Mouse (Mus musculus): ENCODE data around the gene Isoc2a. TPM values are rescaled to one million over a fixed set of nuclear protein-coding genes. Genes with fewer than 3 reads are reported as not detected.
A peak's percentile ranks its signal among the peaks of the same experiment; 100 is the strongest.

Isoc2a gene
- polyA plus RNA-seq, 1 experiment = 21.3 TPM

GRCm38 (mm10) chr7:4915669-4916416, 38.9 kb downstream of the Isoc2a start:
- Histone ChIP-seq H3K4me1 (ENCODE audit: control insufficient read depth, insufficient read depth, low read length) (peaks cover 2% of the 10 kb centered on the region), H3K27ac (ENCODE audit: control insufficient read depth, insufficient read depth, low read depth, low read length, poor library complexity) (peak overlapping the region; percentile 7; the same call in 1 of the 2 replicates), H3K4me3 (replicated peaks; ENCODE audit: control insufficient read depth, low read depth, low read length) (peak overlapping the region; percentile 99)
- no peak for TF ChIP-seq CTCF (IDR thresholded peaks at IDR 0.05; ENCODE audit: control insufficient read depth, insufficient read depth, low read length)
- 16% methylated on average over 14 of the region's 14 CpGs for WGBS

- H3K27ac ChIP-seq (ENCODE audit: control insufficient read depth, insufficient read depth, low read depth, low read length, poor library complexity) = no peak overlapping the region
- peaks cover 2% of the 10 kb centered on the region for H3K4me1 ChIP-seq (ENCODE audit: control insufficient read depth, insufficient read depth, low read length)
- H3K4me3 ChIP-seq (replicated peaks; ENCODE audit: control insufficient read depth, low read depth, low read length) = no peak overlapping the region
- TF ChIP-seq POLR2A (IDR thresholded peaks at IDR 0.05; ENCODE audit: borderline replicate concordance, control insufficient read depth, low read depth, low read length) (no peak), CTCF (IDR thresholded peaks at IDR 0.05; ENCODE audit: control insufficient read depth, insufficient read depth, low read length) (no peak)
- WGBS = 94% methylated on average over 2 of the region's 2 CpGs
Observed at GRCm38 (mm10) chr7:4917494-4917893, 40.5 kb downstream of the Isoc2a start.

- Histone ChIP-seq H3K4me1 (ENCODE audit: control insufficient read depth, insufficient read depth, low read length) (peaks cover 2% of the 10 kb centered on the region), H3K27ac (ENCODE audit: control insufficient read depth, insufficient read depth, low read depth, low read length, poor library complexity) (no peak overlapping the region), H3K4me3 (replicated peaks; ENCODE audit: control insufficient read depth, low read depth, low read length) (no peak overlapping the region)
- WGBS = 94% methylated on average over 15 of the region's 15 CpGs
- TF ChIP-seq CTCF (IDR thresholded peaks at IDR 0.05; ENCODE audit: control insufficient read depth, insufficient read depth, low read length) (no peak), POLR2A (IDR thresholded peaks at IDR 0.05; ENCODE audit: borderline replicate concordance, control insufficient read depth, low read depth, low read length) (no peak)
Observed at GRCm38 (mm10) chr7:4918681-4919080, 41.7 kb downstream of the Isoc2a start.

GRCm38 (mm10) chr7:4919096-4919495, 42.1 kb downstream of the Isoc2a start:
- peaks cover 2% of the 10 kb centered on the region for H3K4me1 ChIP-seq (ENCODE audit: control insufficient read depth, insufficient read depth, low read length)
- TF ChIP-seq POLR2A (IDR thresholded peaks at IDR 0.05; ENCODE audit: borderline replicate concordance, control insufficient read depth, low read depth, low read length) = no peak
- TF ChIP-seq CTCF (IDR thresholded peaks at IDR 0.05; ENCODE audit: control insufficient read depth, insufficient read depth, low read length) = no peak
- no peak overlapping the region for H3K4me3 ChIP-seq (replicated peaks; ENCODE audit: control insufficient read depth, low read depth, low read length)
- H3K27ac ChIP-seq (ENCODE audit: control insufficient read depth, insufficient read depth, low read depth, low read length, poor library complexity) = no peak overlapping the region
- 93% methylated on average over 21 of the region's 21 CpGs for WGBS

GRCm38 (mm10) chr7:4919971-4920370, 43.0 kb downstream of the Isoc2a start:
- Histone ChIP-seq H3K27ac (ENCODE audit: control insufficient read depth, insufficient read depth, low read depth, low read length, poor library complexity) (no peak overlapping the region), H3K4me3 (replicated peaks; ENCODE audit: control insufficient read depth, low read depth, low read length) (no peak overlapping the region), H3K4me1 (ENCODE audit: control insufficient read depth, insufficient read depth, low read length) (no peaks in the 10 kb centered on the region; the same call in 1 of the 2 replicates)
- 94% methylated on average over 21 of the region's 21 CpGs for WGBS
- TF ChIP-seq POLR2A (IDR thresholded peaks at IDR 0.05; ENCODE audit: borderline replicate concordance, control insufficient read depth, low read depth, low read length) (no peak), CTCF (IDR thresholded peaks at IDR 0.05; ENCODE audit: control insufficient read depth, insufficient read depth, low read length) (no peak)

GRCm38 (mm10) chr7:4920496-4920895, 43.5 kb downstream of the Isoc2a start:
- H3K27ac ChIP-seq (ENCODE audit: control insufficient read depth, insufficient read depth, low read depth, low read length, poor library complexity) = no peak overlapping the region
- H3K4me1 ChIP-seq (ENCODE audit: control insufficient read depth, insufficient read depth, low read length) = no peaks in the 10 kb centered on the region; the same call in 1 of the 2 replicates
- WGBS = 94% methylated on average over 19 of the region's 19 CpGs
- TF ChIP-seq POLR2A (IDR thresholded peaks at IDR 0.05; ENCODE audit: borderline replicate concordance, control insufficient read depth, low read depth, low read length) (no peak), CTCF (IDR thresholded peaks at IDR 0.05; ENCODE audit: control insufficient read depth, insufficient read depth, low read length) (no peak)
- no peak overlapping the region for H3K4me3 ChIP-seq (replicated peaks; ENCODE audit: control insufficient read depth, low read depth, low read length)

DNA sequence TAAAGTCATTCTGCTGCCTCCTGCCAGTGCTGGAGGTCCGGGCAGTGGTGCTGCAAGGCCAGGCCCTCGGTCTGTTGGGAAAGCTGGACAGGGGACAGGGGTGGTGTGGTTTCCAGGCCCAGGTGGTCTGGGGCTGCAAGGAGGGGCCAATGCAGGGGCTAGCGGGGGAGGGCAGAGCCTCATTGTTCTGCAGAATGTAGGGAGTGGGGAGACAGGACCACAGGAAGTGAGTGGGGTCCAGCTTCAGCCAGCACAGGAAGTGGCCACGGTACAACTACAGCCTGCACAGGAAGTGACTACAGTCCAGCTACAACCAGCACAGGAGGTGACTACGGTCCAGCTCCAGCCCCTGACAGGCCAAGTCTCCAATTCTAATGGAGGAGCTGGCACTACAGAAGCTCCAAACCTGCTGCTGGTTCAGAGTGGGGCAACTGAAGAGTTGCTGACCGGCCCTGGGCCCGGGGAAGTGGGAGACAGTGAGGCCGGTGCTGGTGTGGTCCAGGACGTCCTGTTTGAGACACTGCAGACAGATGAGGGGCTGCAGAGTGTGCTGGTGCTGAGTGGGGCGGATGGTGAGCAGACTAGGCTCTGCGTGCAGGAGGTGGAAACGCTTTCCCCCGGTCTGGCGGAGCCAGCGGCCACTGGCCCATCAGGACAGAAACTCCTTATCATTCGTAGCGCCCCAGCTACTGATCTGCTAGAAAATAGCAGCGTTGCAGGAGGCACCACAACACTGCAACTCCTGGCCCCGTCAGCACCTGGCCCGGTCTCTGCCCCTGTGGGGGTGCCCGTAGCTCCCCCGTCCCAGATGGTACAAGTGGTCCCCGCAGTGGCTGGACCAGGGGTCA, 44.2 kb downstream of the Isoc2a start:
- H3K27ac ChIP-seq (ENCODE audit: control insufficient read depth, insufficient read depth, low read depth, low read length, poor library complexity) = no peak overlapping the region
- no peak for TF ChIP-seq CTCF (IDR thresholded peaks at IDR 0.05; ENCODE audit: control insufficient read depth, insufficient read depth, low read length)
- TF ChIP-seq POLR2A (IDR thresholded peaks at IDR 0.05; ENCODE audit: borderline replicate concordance, control insufficient read depth, low read depth, low read length) = peak; percentile 8; the same call in 1 of the 2 replicates
- WGBS = 56% methylated on average over 23 of the region's 23 CpGs
- no peak overlapping the region for H3K4me3 ChIP-seq (replicated peaks; ENCODE audit: control insufficient read depth, low read depth, low read length)
- H3K4me1 ChIP-seq (ENCODE audit: control insufficient read depth, insufficient read depth, low read length) = no peaks in the 10 kb centered on the region; the same call in 1 of the 2 replicates

DNA sequence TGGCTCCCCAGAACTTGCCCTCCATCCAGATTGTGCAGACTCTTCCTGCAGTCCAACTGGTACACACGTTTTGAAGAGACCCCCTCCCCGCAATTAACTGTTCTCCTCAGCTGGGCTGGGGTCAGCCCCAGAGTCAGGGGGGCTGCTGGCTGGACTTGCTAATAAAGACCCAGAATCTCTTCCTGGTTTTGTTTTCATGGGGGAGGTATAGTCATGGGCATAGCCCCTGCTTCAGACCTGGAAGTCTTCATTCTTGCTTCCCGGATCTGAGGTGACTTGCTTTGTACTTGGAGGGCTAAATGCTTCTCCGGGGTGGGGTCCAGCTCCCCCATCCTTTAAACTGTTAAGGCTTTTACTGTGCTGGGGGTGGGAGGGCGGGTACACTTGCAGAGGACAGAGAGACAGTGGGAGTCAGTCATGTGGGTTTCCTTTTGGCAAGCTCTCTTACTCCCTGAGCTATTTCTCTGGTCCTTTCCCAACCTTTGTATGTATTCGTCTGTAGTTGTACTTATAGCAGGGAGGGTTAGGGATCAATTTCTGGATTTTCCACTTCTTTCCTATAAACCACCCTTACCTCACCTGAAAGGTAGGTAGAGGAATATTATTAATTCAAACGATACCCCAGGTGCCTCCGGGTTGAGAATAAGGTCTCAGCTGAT, 45.0 kb downstream of the Isoc2a start, which contains the start of gene Nat14:
Gene Nat14, plus strand, starts transcription at position 205 of the 659 bp plus-strand sequence.
- 29% methylated on average over 8 of the region's 8 CpGs for WGBS
- no peak for TF ChIP-seq POLR2A (IDR thresholded peaks at IDR 0.05; ENCODE audit: borderline replicate concordance, control insufficient read depth, low read depth, low read length)
- no peak for TF ChIP-seq CTCF (IDR thresholded peaks at IDR 0.05; ENCODE audit: control insufficient read depth, insufficient read depth, low read length)
- no peaks in the 10 kb centered on the region for H3K4me1 ChIP-seq (ENCODE audit: control insufficient read depth, insufficient read depth, low read length)
- H3K27ac ChIP-seq (ENCODE audit: control insufficient read depth, insufficient read depth, low read depth, low read length, poor library complexity) = no peak within 1 kb of the TSS
- H3K4me3 ChIP-seq (replicated peaks; ENCODE audit: control insufficient read depth, low read depth, low read length) = no peak within 1 kb of the TSS

Measured in bone marrow, adult 2 months (tissue).